Mouse (Mus musculus) heart, adult 2 months (tissue): ENCODE data around the gene Guf1.
A peak's percentile ranks its signal among the peaks of the same experiment; 100 is the strongest.

Experiments used
- CTCF ChIP-seq: fragments of 200-600 bp; IDR thresholded peaks from 2 replicates; pipeline ENCODE4 v1.8.1; 2022; ENCODE audit warnings: antibody characterized with exemption, mild to moderate bottlenecking, moderate library complexity
- EP300 ChIP-seq: fragments of 200-500 bp; IDR thresholded peaks from 2 replicates; pipeline ENCODE4 v1.6.1; 2011; ENCODE audit warnings: low read depth, low read length, control low read depth; ENCODE audit not compliant: insufficient read depth

- TF ChIP-seq CTCF = peak; percentile 40
- TF ChIP-seq EP300 = 0 out of 2 replicates have a peak, but pooled peaks have one; percentile 68
These were observed at the start of gene Guf1 for GRCm38 (mm10) chr5:69556628-69557403.
